Mouse (Mus musculus) neutrophil, adult 65 days (primary cell): Measurements from ENCODE around the gene Spaca1. TPM values are rescaled to one million over a fixed set of nuclear protein-coding genes. Genes with fewer than 3 reads are reported as not detected.

ENCODE experiments used
- total RNA-seq: library from RNA; stranded (reverse); gene quantifications from 2 replicates; pipeline ENCODE4 v1.2.4, GENCODE M21; 2023

The Spaca1 gene
- not detected in 2 replicates for total RNA-seq

DNA sequence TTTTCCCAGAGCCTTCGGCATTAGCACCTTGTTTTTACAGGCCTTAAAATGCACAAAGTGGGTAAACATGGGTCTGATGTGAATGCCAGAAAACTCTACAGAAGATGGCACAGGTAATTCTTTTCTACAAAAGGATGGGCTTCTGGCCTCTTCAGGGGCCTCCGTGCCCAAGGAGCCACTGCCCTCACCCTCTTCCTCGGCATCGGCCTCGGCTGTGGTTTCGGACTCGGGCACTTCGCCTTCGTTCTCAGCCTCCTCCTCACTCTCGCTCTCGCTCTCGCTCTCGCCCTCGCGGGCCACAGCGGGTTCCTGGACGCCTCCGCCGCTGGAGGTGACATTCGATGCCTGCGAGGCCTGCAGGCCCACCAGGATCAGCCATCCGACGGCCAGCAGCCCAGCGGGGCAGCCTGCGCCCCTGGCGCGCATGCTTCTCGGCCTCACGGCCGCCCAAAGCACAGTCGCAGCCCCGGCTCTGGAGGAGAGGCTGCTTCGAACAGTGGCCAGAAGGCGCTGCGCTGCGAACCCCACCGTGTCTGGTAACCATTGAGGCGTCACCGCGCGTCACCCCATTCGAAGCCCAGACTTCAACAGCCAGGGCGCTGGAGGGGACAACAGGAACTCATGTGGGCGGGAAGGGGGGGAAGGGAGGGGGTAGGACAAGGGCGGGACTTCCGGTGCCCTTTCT lies at the start of gene Spaca1:
Gene Spaca1, minus strand, starts transcription at position 621 of the 685 bp plus-strand sequence.

Other genes with a start within 250 kb of the Spaca1 start
- not detected in 2 replicates for gene Cnr1, start 125.6 kb downstream of the Spaca1 start, total RNA-seq